8 mouse cellular contexts compared by ENCODE assay signal in the genomic region with DNA sequence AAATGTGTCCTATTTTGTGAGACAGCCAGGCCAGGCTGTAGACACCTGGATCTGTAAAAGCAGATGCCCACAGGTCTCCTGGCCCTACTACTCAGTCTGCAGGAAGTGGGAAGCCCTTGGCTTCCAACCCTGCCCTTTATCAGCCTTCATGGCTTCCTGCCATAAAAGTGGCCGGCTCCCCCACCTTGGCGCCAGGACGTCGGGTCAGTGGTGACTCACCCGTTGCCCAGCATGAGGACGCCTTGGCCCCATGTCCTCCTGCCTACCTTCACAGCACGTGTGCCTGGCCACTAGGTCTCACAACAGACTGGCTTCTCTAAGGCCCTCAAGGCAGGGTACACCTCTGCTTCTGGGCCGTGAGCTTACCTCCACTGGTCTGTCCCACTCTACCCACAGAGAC. TPM values are rescaled to one million over a fixed set of nuclear protein-coding genes. Genes with fewer than 3 reads are reported as not detected.
DNase-seq lines count a peak whose midpoint lies in the region; ATAC-seq lines count a peak whose summit lies in the region.

No protein-coding gene starts in this region.

- H3K27me3 ChIP-seq in embryonic facial prominence, embryonic 10.5 days (replicated peaks; ENCODE audit: low read depth, poor library complexity, severe bottlenecking) = peaks cover 7% of the 10 kb centered on the region; the same call in 1 of the 2 replicates
- H3K27me3 ChIP-seq in neural tube, embryonic 15.5 days (replicated peaks) = no peaks in the 10 kb centered on the region; the same call in 1 of the 2 replicates

- ATAC-seq in neural tube, embryonic 15.5 days (ENCODE audit: low FRiP score) = no peak

- 0 out of 2 replicates have a peak overlapping the region, but pooled peaks have one; percentile 14 for H3K27ac ChIP-seq in embryonic facial prominence, embryonic 10.5 days (replicated peaks)
- H3K27ac ChIP-seq in neural tube, embryonic 15.5 days (replicated peaks) = 0 out of 2 replicates have a peak overlapping the region, but pooled peaks have one; percentile 92

- H3K36me3 ChIP-seq in embryonic facial prominence, embryonic 10.5 days (replicated peaks) = peaks cover 8% of the 10 kb centered on the region
- peaks cover 2% of the 10 kb centered on the region; the same call in 1 of the 2 replicates for H3K36me3 ChIP-seq in neural tube, embryonic 15.5 days

- H3K9ac ChIP-seq in neural tube, embryonic 15.5 days (replicated peaks) = no peak overlapping the region

- no peak overlapping the region for H3K4me2 ChIP-seq in neural tube, embryonic 15.5 days

- H3K4me3 ChIP-seq in embryonic facial prominence, embryonic 10.5 days = no peak overlapping the region
- H3K4me3 ChIP-seq in neural tube, embryonic 15.5 days (replicated peaks) = no peak overlapping the region

- peaks cover 49% of the 10 kb centered on the region for H3K4me1 ChIP-seq in embryonic facial prominence, embryonic 10.5 days
- H3K4me1 ChIP-seq in neural tube, embryonic 15.5 days = peaks cover 28% of the 10 kb centered on the region

- no peaks in the 10 kb centered on the region for H3K9me3 ChIP-seq in embryonic facial prominence, embryonic 10.5 days
- no peaks in the 10 kb centered on the region for H3K9me3 ChIP-seq in neural tube, embryonic 15.5 days (replicated peaks)

- peak; percentile 70 for DNase-seq in ovary, postnatal 36 days (ENCODE audit: low spot score)
- DNase-seq in ovary, postnatal 14 days (ENCODE audit: low spot score) = no peak
- DNase-seq in embryonic facial prominence, embryonic 10.5 days (ENCODE audit: low spot score) = no peak
- DNase-seq in kidney, adult 8-10 months = peak; percentile 51
- no peak for DNase-seq in gastrocnemius, adult 8-10 months (ENCODE audit: low spot score in 2 of 2)
- DNase-seq in layer of hippocampus, postnatal 25 days (ENCODE audit: extremely low spot score in 1 of 2, low spot score in 1 of 2) = no peak
- DNase-seq in adipocyte (ENCODE audit: low spot score) = no peak

- 78% methylated on average over 8 of the region's 8 CpGs for WGBS in embryonic facial prominence, embryonic 10.5 days
- WGBS in neural tube, embryonic 15.5 days = 67% methylated on average over 8 of the region's 8 CpGs

RNA-seq across cellular contexts. Expression of a gene that starts 10.5 kb away (rescaled TPM):
- polyA plus RNA-seq in embryonic facial prominence, embryonic 10.5 days (2016; fragmentation: Nextera tagmentation; extraction: Ambion mirVana) = 78.1 and 83.8 TPM in 2 replicates
- 62.4 and 66.8 TPM in 2 replicates for polyA plus RNA-seq in neural tube, embryonic 15.5 days (2015; fragmentation: Nextera tagmentation; extraction: Ambion mirVana)
- total RNA-seq in gastrocnemius, adult 8-10 months (2022) = 1 to 10 TPM; 5.2 to 8.8 (median 7.5) TPM
- total RNA-seq in layer of hippocampus, postnatal 25 days (2021) = 10 to 100 TPM; 10.8 to 11.9 TPM

RNA-seq across cellular contexts. Expression of a gene that starts 22.9 kb away (rescaled TPM):
- polyA plus RNA-seq in embryonic facial prominence, embryonic 10.5 days (2016; fragmentation: Nextera tagmentation; extraction: Ambion mirVana) = 4.8 and 5.3 TPM in 2 replicates
- 13.6 and 14.8 TPM in 2 replicates for polyA plus RNA-seq in neural tube, embryonic 15.5 days (2015; fragmentation: Nextera tagmentation; extraction: Ambion mirVana)
- total RNA-seq in gastrocnemius, adult 8-10 months (2022) = 10 to 100 TPM; 22.3 to 31.0 (median 26.7) TPM
- 10 to 100 TPM; 40.3 to 46.3 TPM for total RNA-seq in layer of hippocampus, postnatal 25 days (2021)

RNA-seq across cellular contexts. Expression of a gene that starts 23.8 kb away (rescaled TPM):
- 22.3 and 23.0 TPM in 2 replicates for polyA plus RNA-seq in embryonic facial prominence, embryonic 10.5 days (2016; fragmentation: Nextera tagmentation; extraction: Ambion mirVana)
- polyA plus RNA-seq in neural tube, embryonic 15.5 days (2015; fragmentation: Nextera tagmentation; extraction: Ambion mirVana) = 46.3 and 50.0 TPM in 2 replicates
- 10 to 100 TPM; 18.6 to 23.6 (median 21.7) TPM for total RNA-seq in gastrocnemius, adult 8-10 months (2022)
- total RNA-seq in layer of hippocampus, postnatal 25 days (2021) = 10 to 100 TPM; 55.3 to 56.5 TPM

RNA-seq across cellular contexts. Expression of a gene that starts 48.1 kb away (rescaled TPM):
- 59.8 and 60.9 TPM in 2 replicates for polyA plus RNA-seq in embryonic facial prominence, embryonic 10.5 days (2016; fragmentation: Nextera tagmentation; extraction: Ambion mirVana)
- 44.1 and 49.3 TPM in 2 replicates for polyA plus RNA-seq in neural tube, embryonic 15.5 days (2015; fragmentation: Nextera tagmentation; extraction: Ambion mirVana)
- 10 to 100 TPM; 13.8 to 18.9 (median 18.4) TPM for total RNA-seq in gastrocnemius, adult 8-10 months (2022)
- total RNA-seq in layer of hippocampus, postnatal 25 days (2021) = 10 to 100 TPM; 46.6 to 61.8 TPM

Comparison
In these comparisons a context has a peak if more than half of its experiments do, and no peak if none do; other contexts are left out.
1. DNase-seq: peak in ovary, postnatal 36 days (single experiment) and kidney, adult 8-10 months (2 of 2); none in ovary, postnatal 14 days (single experiment), embryonic facial prominence, embryonic 10.5 days (single experiment), gastrocnemius, adult 8-10 months (0 of 2), layer of hippocampus, postnatal 25 days (0 of 2) and adipocyte (single experiment).